Mouse (Mus musculus) lung, embryonic 16.5 days (tissue): ENCODE measurements around the gene Csn2. TPM values are rescaled to one million over a fixed set of nuclear protein-coding genes. Genes with fewer than 3 reads are reported as not detected.

Experiments used
- ATAC-seq: fragments of 200-750 bp; cut with Nextera tagmentation; 2 replicates; pipeline ENCODE4 v1.8.0; 2017; ENCODE audit warnings: low read depth, mild to moderate bottlenecking, moderate library complexity
- H3K27ac ChIP-seq: fragments of 300-500 bp; sonication (generic); 2 replicates; pipeline ENCODE4 v1.5.1; 2014; ENCODE audit warnings: mild to moderate bottlenecking, control low read depth, low read length
- H3K27me3 ChIP-seq: fragments of 300-500 bp; sonication (generic); 2 replicates; pipeline ENCODE4 v1.6.1; 2014; ENCODE audit warnings: low read depth, low read length, mixed read lengths; ENCODE audit not compliant: control insufficient read depth, insufficient read depth
- H3K36me3 ChIP-seq: fragments of 300-500 bp; sonication (generic); 2 replicates; pipeline ENCODE4 v1.6.1; 2014; ENCODE audit warnings: low read length; ENCODE audit not compliant: control insufficient read depth, insufficient read depth
- H3K4me1 ChIP-seq: fragments of 300-500 bp; sonication (generic); replicated peaks from 2 replicates; pipeline ENCODE4 v1.6.1; 2014; ENCODE audit warnings: low read length, mixed read lengths; ENCODE audit not compliant: control insufficient read depth, insufficient read depth
- H3K4me2 ChIP-seq: fragments of 300-500 bp; sonication (generic); 2 replicates; pipeline ENCODE4 v1.6.1; 2014; ENCODE audit warnings: low read depth, low read length, control low read depth
- H3K4me3 ChIP-seq: fragments of 300-500 bp; sonication (generic); 2 replicates; pipeline ENCODE4 v1.5.1; 2014; ENCODE audit warnings: mild to moderate bottlenecking, low read length, control low read depth
- H3K9ac ChIP-seq: fragments of 300-500 bp; sonication (generic); 2 replicates; pipeline ENCODE4 v1.6.1; 2014; ENCODE audit warnings: low read length, control low read depth
- H3K9me3 ChIP-seq: fragments of 300-500 bp; sonication (generic); 2 replicates; pipeline ENCODE4 v1.6.1; 2016; ENCODE audit warnings: low read length; ENCODE audit not compliant: control insufficient read depth
- WGBS: fragments of 180-500 bp; shearing (Covaris S2); extraction: QIAGEN DNeasy Blood & Tissue Kit; methylation state at CpG from one replicate; pipeline ENCODE4 v1.1.7; 2014; 5-methylcytosine and 5-hydroxymethylcytosine counted together
- polyA plus RNA-seq: library from polyadenylated mRNA; unstranded; fragments of >200 nt; fragmentation: Nextera tagmentation; extraction: Ambion mirVana; gene quantifications from 2 replicates; pipeline ENCODE4 v1.2.1, GENCODE M21; 2015

Csn2 gene
- polyA plus RNA-seq = 0.33 TPM in 1 of 2 replicates, not detected in the other

DNA sequence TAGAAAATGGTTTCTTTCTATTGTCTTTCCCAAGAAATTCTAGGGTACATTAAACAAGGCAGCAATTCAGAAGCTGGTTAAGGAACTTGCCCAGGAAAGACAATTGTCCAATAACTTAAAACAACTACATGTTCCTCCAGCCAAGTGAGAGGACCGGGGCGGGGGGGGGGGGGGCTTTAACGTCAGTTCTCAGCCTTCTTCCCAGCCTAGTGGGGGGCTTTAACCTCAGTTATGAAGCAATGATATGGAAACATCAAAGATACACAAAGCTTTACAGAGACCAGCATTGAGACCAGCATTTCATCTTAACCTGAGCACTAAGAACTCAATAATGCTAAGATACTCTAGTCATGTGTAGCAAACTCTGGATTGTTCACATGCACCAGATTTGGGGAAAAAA is at the start of gene Csn2:
Gene Csn2, minus strand, starts transcription at position 101 of the 400 bp plus-strand sequence.
- 64% methylated on average over 3 of the region's 3 CpGs for WGBS

DNA sequence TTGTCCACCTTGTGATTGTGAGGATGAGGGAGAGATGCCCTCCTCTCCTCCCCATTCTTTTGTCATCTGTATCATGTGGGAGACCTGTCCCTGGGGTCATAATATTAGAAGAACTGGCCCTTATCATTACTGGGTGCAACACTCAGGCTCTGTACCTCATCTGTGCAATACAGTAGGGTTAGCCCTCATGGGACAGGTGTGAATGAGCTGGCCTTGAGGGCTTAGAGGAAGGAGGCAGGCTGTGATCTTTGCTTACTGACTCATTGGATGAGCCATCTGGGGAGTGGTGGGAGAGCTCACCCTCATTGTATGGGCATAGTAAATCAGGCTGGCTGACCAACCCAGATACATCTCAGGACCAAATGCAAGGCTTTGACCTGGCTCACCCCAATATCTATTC is 35.4 kb upstream of the Csn2 start:
- no peak for ATAC-seq

More for the DNA sequence above, at the start of gene Csn2:
- Histone ChIP-seq H3K4me3 (no peak within 1 kb of the TSS), H3K9me3 (no peaks in the 10 kb centered on the region), H3K4me2 (no peak within 1 kb of the TSS), H3K36me3 (no peaks in the 10 kb centered on the region), H3K27ac (no peak within 1 kb of the TSS), H3K9ac (no peak within 1 kb of the TSS), H3K4me1 (no peaks in the 10 kb centered on the region), H3K27me3 (no peaks in the 10 kb centered on the region)
- ATAC-seq = no peak

DNA sequence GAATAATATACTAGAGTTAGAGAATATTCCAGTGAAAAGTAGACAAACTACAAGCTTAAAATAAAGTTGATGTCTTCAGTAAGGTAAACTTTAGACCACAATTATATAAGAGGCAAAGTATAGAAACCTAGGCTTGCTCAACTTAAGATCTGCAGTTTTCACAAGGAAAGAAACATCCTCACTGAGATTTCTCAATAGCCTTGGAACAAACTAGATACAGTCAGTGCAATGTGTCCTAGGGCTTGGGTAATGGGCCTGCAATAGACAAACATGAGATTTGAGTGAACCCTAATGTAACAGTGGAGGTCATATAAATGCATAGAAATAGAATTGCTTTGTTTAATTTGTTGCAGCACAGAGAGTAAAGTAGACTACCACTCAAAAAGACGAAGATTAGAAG is 6.5 kb upstream of the Csn2 start:
- no peaks in the 10 kb centered on the region for H3K27me3 ChIP-seq
- H3K4me1 ChIP-seq = no peaks in the 10 kb centered on the region
- no peak overlapping the region for H3K4me2 ChIP-seq
- H3K36me3 ChIP-seq = no peaks in the 10 kb centered on the region
- H3K27ac ChIP-seq = no peak overlapping the region
- no peak for ATAC-seq
- H3K9ac ChIP-seq = no peak overlapping the region
- no peak overlapping the region for H3K4me3 ChIP-seq
- H3K9me3 ChIP-seq = no peaks in the 10 kb centered on the region
- 48% methylated on average over 1 of the region's 1 CpGs for WGBS

More for the DNA sequence above, 35.4 kb upstream of the Csn2 start:
- H3K27me3 ChIP-seq = no peaks in the 10 kb centered on the region
- no peak overlapping the region for H3K4me3 ChIP-seq
- no peaks in the 10 kb centered on the region for H3K4me1 ChIP-seq
- no peak overlapping the region for H3K4me2 ChIP-seq
- H3K36me3 ChIP-seq = no peaks in the 10 kb centered on the region
- H3K9me3 ChIP-seq = no peaks in the 10 kb centered on the region
- H3K9ac ChIP-seq = no peak overlapping the region
- no peak overlapping the region for H3K27ac ChIP-seq

DNA sequence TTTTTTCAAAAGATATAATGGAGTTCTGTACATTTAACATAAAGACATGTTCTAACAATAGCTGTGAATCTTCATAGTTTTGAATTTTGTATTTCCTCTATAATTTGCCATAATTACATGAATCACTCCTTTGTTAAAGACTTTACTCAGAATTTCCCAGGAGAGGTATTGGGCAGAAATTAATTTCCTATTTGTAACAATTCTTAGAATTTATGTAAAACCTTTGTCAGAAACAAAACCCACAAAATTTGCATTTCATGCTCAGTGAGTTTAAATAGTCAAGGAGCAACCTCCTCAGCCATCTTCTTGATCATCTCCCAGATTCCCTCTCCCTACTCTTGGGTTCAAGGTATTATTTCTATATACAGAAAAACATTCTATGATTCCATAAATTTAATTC is 33.5 kb downstream of the Csn2 start, which contains the start of gene Csn1s1:
Gene Csn1s1, plus strand, starts transcription at position 301 of the 400 bp plus-strand sequence.
- Histone ChIP-seq H3K4me2 (no peak within 1 kb of the TSS), H3K4me3 (no peak within 1 kb of the TSS), H3K4me1 (no peaks in the 10 kb centered on the region), H3K27me3 (no peaks in the 10 kb centered on the region), H3K9ac (no peak within 1 kb of the TSS), H3K36me3 (no peaks in the 10 kb centered on the region), H3K27ac (no peak within 1 kb of the TSS), H3K9me3 (no peaks in the 10 kb centered on the region)
- no peak for ATAC-seq

DNA sequence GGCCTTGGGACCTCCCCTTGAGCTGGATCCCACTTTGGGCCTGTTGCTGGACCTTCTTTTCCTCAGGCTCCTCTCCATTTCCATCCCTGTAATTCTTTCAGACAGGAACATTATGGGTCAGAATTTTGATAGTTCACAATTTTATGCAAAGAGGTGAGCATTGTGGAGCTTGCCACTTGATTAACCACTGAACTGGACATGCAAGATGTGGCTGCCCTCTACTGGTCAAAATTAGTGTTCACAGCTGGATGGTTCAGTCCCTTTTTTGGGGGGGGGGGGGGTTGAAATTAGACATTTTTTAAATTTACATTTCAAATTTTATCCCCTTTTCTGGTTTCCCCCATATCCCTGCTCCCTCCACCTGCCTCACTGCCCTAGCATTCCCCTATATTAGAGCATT is 56.6 kb downstream of the Csn2 start:
- Histone ChIP-seq H3K4me2 (no peak overlapping the region), H3K9ac (no peak overlapping the region), H3K4me1 (no peaks in the 10 kb centered on the region), H3K4me3 (no peak overlapping the region), H3K36me3 (no peaks in the 10 kb centered on the region), H3K27me3 (no peaks in the 10 kb centered on the region), H3K27ac (no peak overlapping the region), H3K9me3 (no peaks in the 10 kb centered on the region)
- ATAC-seq = no peak

Other genes with a start within 250 kb of the Csn2 start
- not detected in 2 replicates for gene Ugt2a2, start 217.4 kb downstream of the Csn2 start, polyA plus RNA-seq
- not detected in 2 replicates for gene Gm43638, start 212.8 kb downstream of the Csn2 start, polyA plus RNA-seq
- gene Ugt2a1, start 208.8 kb downstream of the Csn2 start, polyA plus RNA-seq = not detected in 2 replicates
- not detected in 2 replicates for gene Sult1b1, start 161.4 kb downstream of the Csn2 start, polyA plus RNA-seq
- gene Sult1d1, start 130.6 kb downstream of the Csn2 start, polyA plus RNA-seq = 0.14 TPM in 1 of 2 replicates, not detected in the other
- not detected in 2 replicates for gene Sult1e1, start 108.0 kb downstream of the Csn2 start, polyA plus RNA-seq
- gene Csn1s1, start 33.4 kb downstream of the Csn2 start, polyA plus RNA-seq = not detected in 2 replicates
- not detected in 2 replicates for gene Csn1s2a, start 74.9 kb upstream of the Csn2 start, polyA plus RNA-seq
- gene Csn1s2b, start 108.5 kb upstream of the Csn2 start, polyA plus RNA-seq = not detected in 2 replicates
- gene Prr27, start 126.1 kb upstream of the Csn2 start, polyA plus RNA-seq = not detected in 2 replicates
- not detected in 2 replicates for gene Odam, start 185.4 kb upstream of the Csn2 start, polyA plus RNA-seq
- gene Csn3, start 225.9 kb upstream of the Csn2 start, polyA plus RNA-seq = not detected in 2 replicates